Mouse (Mus musculus) spleen, adult 2 months (tissue): ENCODE data around the gene Thsd7a.

Source experiments
- CTCF ChIP-seq: fragments of 200-500 bp; IDR thresholded peaks from 2 replicates; pipeline ENCODE4 v1.5.1; 2011; ENCODE audit warnings: mild to moderate bottlenecking, inconsistent platforms; ENCODE audit not compliant: insufficient read depth, insufficient read length, insufficient replicate concordance; ENCODE audit errors: extremely low read depth
- POLR2A ChIP-seq: fragments of 200-500 bp; IDR thresholded peaks from 2 replicates; pipeline ENCODE4 v1.6.1; 2011; ENCODE audit warnings: low read depth, low read length, inconsistent platforms

DNA sequence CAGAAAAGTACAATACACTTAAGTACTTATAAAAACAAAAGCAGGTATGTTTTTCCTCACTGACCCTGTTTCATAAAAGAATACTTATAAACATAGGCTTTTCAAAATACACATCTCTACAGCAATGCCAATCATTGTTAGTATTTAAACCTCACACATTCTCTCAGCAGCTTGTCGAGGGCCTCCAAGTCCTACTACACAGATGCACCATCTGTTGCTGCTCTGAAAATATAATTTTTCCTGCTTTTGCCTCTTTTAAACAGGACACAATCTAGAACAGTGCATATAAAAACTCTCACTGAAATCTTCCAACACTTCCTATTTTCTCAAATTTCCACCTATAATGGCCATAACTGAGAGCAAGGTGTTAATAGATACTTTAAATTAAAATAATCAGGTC is 270.9 kb downstream of the Thsd7a start:
- no peak for TF ChIP-seq CTCF
- no peak for TF ChIP-seq POLR2A
